Mouse (Mus musculus): ENCODE results near the gene Cnpy3. TPM values are rescaled to one million over a fixed set of nuclear protein-coding genes. Genes with fewer than 3 reads are reported as not detected.
"Not testable (repeated sequence)": the region's sequence is repeated elsewhere in the genome, so short reads cannot be mapped to it uniquely, and the experiment has no call there.

Cnpy3 gene
- total RNA-seq (2014; rRNA removed) (69.0 and 77.2 TPM in 2 replicates), polyA plus RNA-seq (2015; fragmentation: Nextera tagmentation; extraction: Ambion mirVana) (68.2 and 69.5 TPM in 2 replicates)

DNA sequence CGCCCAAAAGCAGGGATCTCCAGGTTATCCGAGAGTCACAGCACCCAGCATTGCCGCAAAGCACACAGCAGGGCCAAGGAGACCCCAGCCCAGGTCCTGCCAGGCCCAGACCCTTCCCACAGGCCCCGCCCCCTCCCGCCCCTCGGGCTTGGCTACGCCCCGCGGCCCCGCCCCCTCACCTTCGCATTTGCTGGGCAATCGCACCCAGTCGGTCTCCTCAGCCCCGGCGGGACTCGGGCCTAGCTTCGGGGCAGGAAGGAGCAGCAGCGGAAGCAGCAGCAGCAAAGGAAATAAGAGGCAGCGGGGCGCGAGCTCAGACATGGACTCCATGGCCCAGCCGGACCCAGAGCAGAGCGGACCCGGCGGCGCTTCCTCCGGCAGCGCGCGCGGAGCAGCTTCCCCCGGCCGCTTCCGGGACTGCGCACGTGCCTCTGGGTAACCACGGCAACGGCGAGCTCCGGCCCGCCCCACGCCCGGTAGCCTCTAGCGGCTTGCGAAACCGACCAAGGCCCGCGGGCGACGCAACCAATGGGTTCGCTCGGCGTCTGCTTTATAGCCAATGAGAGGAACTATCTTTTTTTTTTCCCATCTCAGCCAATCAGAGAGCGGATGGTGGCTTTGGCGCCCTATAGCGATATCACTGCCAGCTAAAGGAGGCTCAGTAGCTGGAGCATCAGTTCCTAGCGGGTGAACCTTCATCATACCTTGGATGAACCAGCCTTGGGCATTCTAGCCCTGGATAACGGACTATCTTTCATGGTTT, at the start of gene Cnpy3:
Cnpy3 (minus strand) TSS at position 421 of the 763 bp plus-strand sequence.
- 3% methylated on average over 58 of the region's 58 CpGs for WGBS
- Histone ChIP-seq H3K4me2 (ENCODE audit: low read depth) (peak within 1 kb of the TSS; percentile 72), H3K4me1 (ENCODE audit: insufficient read depth) (0 out of 2 replicates have a peak, but pooled peaks cover 8% of the 10 kb centered on the region), H3K4me3 (ENCODE audit: low read depth, low read length) (peak within 1 kb of the TSS; percentile 64), H3K9me3 (ENCODE audit: low read length) (no peaks in the 10 kb centered on the region), H3K27ac (ENCODE audit: low read depth, low read length) (peak within 1 kb of the TSS; percentile 89), H3K27me3 (ENCODE audit: insufficient read depth, low read length) (no peaks in the 10 kb centered on the region), H3K9ac (peak within 1 kb of the TSS; percentile 65), H3K36me3 (ENCODE audit: insufficient read depth) (peaks cover 5% of the 10 kb centered on the region)
- peak; percentile 6; the same call in 1 of the 2 replicates for TF ChIP-seq CTCF (IDR thresholded peaks at IDR 0.05; ENCODE audit: low read depth)
- ATAC-seq (peak; percentile 99), DNase-seq (peak; percentile 99)

DNA sequence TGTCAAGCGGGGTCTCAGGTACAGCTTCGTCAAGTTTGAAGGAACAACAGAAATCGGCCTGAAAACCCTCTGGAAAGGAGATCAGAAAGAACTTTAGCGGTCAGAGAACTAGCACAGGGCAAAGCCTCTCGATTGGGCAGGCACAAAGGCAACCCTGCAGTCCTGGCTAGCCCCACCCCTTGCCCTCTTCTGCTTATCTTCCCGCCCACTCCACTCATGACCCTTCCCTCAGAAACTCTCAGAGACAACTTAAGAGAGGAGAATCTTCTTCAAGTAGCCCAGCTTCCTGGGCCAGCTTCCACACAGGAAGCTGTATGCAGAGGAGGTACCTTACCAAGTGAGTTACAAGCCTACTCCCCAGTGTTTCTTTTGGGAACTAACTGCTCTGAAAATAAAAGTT, 49.7 kb upstream of the Cnpy3 start:
- ATAC-seq = no peak
- Histone ChIP-seq H3K9ac (no peak overlapping the region), H3K27me3 (ENCODE audit: insufficient read depth, low read length) (no peaks in the 10 kb centered on the region), H3K27ac (ENCODE audit: low read depth, low read length) (no peak overlapping the region), H3K36me3 (ENCODE audit: insufficient read depth) (peaks cover 57% of the 10 kb centered on the region), H3K9me3 (ENCODE audit: low read length) (no peaks in the 10 kb centered on the region), H3K4me1 (ENCODE audit: insufficient read depth) (no peaks in the 10 kb centered on the region), H3K4me3 (ENCODE audit: low read depth, low read length) (no peak overlapping the region), H3K4me2 (ENCODE audit: low read depth) (no peak overlapping the region)
- WGBS = 90% methylated on average over 6 of the region's 6 CpGs
- TF ChIP-seq CTCF (IDR thresholded peaks at IDR 0.05; ENCODE audit: low read depth) = no peak
- no peak for DNase-seq

DNA sequence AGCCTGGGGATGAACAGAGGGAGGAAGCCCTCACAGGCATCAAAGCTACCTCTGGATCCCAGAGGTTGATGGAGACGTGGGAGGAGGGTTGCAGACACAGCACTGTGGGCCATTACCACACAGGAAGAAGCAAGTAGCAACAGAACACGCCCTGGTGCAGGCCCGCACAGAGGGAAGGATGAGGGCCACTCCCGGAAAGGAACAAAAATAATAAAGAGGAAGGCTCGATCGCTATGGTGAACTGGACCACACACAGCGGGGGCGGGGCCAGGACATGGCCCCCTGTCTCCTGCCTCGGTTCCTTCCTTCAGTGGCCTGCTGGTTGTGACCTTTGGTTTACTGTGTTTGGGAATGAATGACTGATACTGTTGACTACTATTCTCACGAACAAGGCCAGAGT, 47.7 kb upstream of the Cnpy3 start:
- H3K27me3 ChIP-seq (ENCODE audit: insufficient read depth, low read length) = no peaks in the 10 kb centered on the region
- 76% methylated on average over 10 of the region's 10 CpGs for WGBS
- H3K9ac ChIP-seq = no peak overlapping the region
- H3K4me3 ChIP-seq (ENCODE audit: low read depth, low read length) = no peak overlapping the region
- H3K27ac ChIP-seq (ENCODE audit: low read depth, low read length) = no peak overlapping the region
- H3K36me3 ChIP-seq (ENCODE audit: insufficient read depth) = peaks cover 45% of the 10 kb centered on the region
- no peak for DNase-seq
- TF ChIP-seq CTCF (IDR thresholded peaks at IDR 0.05; ENCODE audit: low read depth) = no peak
- no peak for ATAC-seq
- no peak overlapping the region for H3K4me2 ChIP-seq (ENCODE audit: low read depth)
- H3K4me1 ChIP-seq (ENCODE audit: insufficient read depth) = no peaks in the 10 kb centered on the region
- H3K9me3 ChIP-seq (ENCODE audit: low read length) = no peaks in the 10 kb centered on the region

DNA sequence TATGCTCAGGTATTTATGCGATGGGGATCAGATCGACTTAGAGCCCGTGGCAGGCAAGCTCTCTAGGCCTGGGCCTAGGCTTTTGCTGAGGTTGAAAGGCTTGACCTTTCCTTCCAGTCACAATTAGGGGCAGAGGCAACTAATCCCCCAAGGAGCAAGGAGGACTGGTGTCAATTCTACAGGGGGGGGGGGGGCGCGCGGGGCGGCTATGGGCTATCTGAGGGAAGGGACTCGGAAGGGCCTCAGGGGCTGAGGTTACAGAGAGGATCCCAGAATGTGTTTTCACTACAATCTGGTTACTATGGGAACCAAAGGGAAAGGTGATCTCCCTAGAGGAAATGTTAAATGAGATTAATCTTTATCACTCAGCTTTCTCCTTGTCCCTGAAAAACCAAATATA, 45.4 kb upstream of the Cnpy3 start:
- TF ChIP-seq CTCF (IDR thresholded peaks at IDR 0.05; ENCODE audit: low read depth) = no peak
- ATAC-seq = no peak
- no peak for DNase-seq
- H3K27me3 ChIP-seq (ENCODE audit: insufficient read depth, low read length) = no peaks in the 10 kb centered on the region
- H3K27ac ChIP-seq (ENCODE audit: low read depth, low read length) = no peak overlapping the region
- no peak overlapping the region for H3K9ac ChIP-seq
- H3K4me3 ChIP-seq (ENCODE audit: low read depth, low read length) = no peak overlapping the region
- H3K4me1 ChIP-seq (ENCODE audit: insufficient read depth) = no peaks in the 10 kb centered on the region
- no peaks in the 10 kb centered on the region for H3K9me3 ChIP-seq (ENCODE audit: low read length)
- no peak overlapping the region for H3K4me2 ChIP-seq (ENCODE audit: low read depth)
- 35% methylated on average over 5 of the region's 8 CpGs for WGBS
- H3K36me3 ChIP-seq (ENCODE audit: insufficient read depth) = peaks cover 45% of the 10 kb centered on the region

DNA sequence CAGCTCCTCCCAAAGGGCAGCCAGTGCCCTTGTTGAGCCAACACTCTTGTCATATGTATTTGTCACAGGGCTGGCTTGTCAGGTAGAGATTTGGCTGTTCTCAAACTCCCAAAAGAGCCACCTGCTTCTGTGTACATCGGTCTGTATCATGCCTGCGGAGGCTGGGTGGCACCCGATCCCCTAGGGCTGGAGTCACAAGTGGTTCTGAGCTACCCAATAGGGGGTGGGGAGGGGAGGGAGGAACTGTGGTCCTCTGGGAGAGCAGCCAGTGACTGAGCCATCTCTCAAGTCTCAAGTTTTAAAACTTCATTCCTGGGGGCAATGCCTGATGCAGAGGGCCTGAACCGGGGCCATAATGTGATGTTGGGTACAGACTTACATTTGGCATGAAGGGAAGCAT, 44.7 kb upstream of the Cnpy3 start:
- H3K4me1 ChIP-seq (ENCODE audit: insufficient read depth) = no peaks in the 10 kb centered on the region
- TF ChIP-seq CTCF (IDR thresholded peaks at IDR 0.05; ENCODE audit: low read depth) = no peak
- no peak for ATAC-seq
- no peak overlapping the region for H3K27ac ChIP-seq (ENCODE audit: low read depth, low read length)
- no peaks in the 10 kb centered on the region for H3K27me3 ChIP-seq (ENCODE audit: insufficient read depth, low read length)
- no peak overlapping the region for H3K9ac ChIP-seq
- no peak overlapping the region for H3K4me2 ChIP-seq (ENCODE audit: low read depth)
- no peak for DNase-seq
- H3K9me3 ChIP-seq (ENCODE audit: low read length) = no peaks in the 10 kb centered on the region
- WGBS = 87% methylated on average over 4 of the region's 4 CpGs
- H3K4me3 ChIP-seq (ENCODE audit: low read depth, low read length) = no peak overlapping the region
- H3K36me3 ChIP-seq (ENCODE audit: insufficient read depth) = peaks cover 39% of the 10 kb centered on the region

DNA sequence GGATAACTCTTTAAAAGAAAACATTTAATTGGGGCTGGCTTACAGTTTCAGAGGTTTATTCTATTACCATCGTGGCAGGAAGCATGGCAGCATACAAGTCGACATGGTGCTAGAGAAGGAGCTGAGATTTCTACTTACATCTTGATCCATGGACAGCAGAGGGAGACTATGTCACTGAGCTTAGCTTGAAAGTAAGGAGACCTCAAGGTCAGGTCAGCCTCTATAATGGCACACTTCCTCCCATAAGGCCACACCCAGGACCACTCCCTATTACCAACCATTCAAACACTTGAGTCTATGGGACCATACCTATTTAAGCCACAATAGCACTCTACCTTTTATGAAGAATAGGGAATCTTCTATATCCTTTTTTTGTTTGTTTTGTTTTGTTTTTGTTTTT, 40.9 kb upstream of the Cnpy3 start:
- TF ChIP-seq CTCF (IDR thresholded peaks at IDR 0.05; ENCODE audit: low read depth) = no peak
- no peak for DNase-seq
- Histone ChIP-seq H3K36me3 (ENCODE audit: insufficient read depth) (0 out of 2 replicates have a peak, but pooled peaks cover 10% of the 10 kb centered on the region), H3K4me3 (ENCODE audit: low read depth, low read length) (no peak overlapping the region), H3K9me3 (ENCODE audit: low read length) (no peaks in the 10 kb centered on the region), H3K27me3 (ENCODE audit: insufficient read depth, low read length) (no peaks in the 10 kb centered on the region), H3K4me1 (ENCODE audit: insufficient read depth) (no peaks in the 10 kb centered on the region), H3K9ac (no peak overlapping the region), H3K4me2 (ENCODE audit: low read depth) (no peak overlapping the region), H3K27ac (ENCODE audit: low read depth, low read length) (no peak overlapping the region)
- WGBS = 90% methylated on average over 2 of the region's 2 CpGs
- ATAC-seq = no peak

DNA sequence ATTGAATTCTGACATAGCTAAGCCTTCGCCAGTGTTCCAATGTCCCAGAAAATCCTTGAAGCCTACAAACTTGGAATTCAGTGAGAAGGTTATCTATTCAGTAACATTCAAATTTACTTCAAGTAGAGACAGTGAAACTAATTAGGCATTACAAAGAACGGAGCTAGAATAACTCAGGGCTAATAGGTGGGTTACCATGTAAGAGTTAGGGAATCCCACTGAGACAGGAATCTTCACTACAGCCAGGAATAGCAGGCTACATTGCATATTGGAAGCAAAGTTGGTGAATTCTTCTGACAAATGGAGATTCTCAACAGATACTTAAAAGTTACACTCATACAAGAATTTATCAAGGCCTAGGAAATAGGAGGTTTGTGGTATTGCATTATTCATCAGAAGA, 36.0 kb upstream of the Cnpy3 start:
- not testable (repeated sequence) for DNase-seq; H3K4me2 ChIP-seq (ENCODE audit: low read depth); ATAC-seq; H3K4me3 ChIP-seq (ENCODE audit: low read depth, low read length); H3K9me3 ChIP-seq (ENCODE audit: low read length); H3K9ac ChIP-seq; H3K27me3 ChIP-seq (ENCODE audit: insufficient read depth, low read length); H3K36me3 ChIP-seq (ENCODE audit: insufficient read depth); H3K27ac ChIP-seq (ENCODE audit: low read depth, low read length); H3K4me1 ChIP-seq (ENCODE audit: insufficient read depth)
- 50% methylated on average over 2 of the region's 2 CpGs for WGBS

Measured in forebrain, postnatal 0 days (tissue).